Mouse (Mus musculus) heart, postnatal 0 days (tissue): ENCODE data around the gene Tmem176b. TPM values are rescaled to one million over a fixed set of nuclear protein-coding genes. Genes with fewer than 3 reads are reported as not detected.

Source experiments
- ATAC-seq: fragments of 200-750 bp; cut with Nextera tagmentation; 2 replicates; pipeline ENCODE4 v1.8.0; 2017; ENCODE audit warnings: low read depth, moderate number of reproducible peaks, moderate library complexity; ENCODE audit not compliant: insufficient read depth
- DNase-seq: peaks from one replicate; pipeline ENCODE4 v3.0.0-alpha.2; 2016; ENCODE audit warnings: low spot score
- H3K27ac ChIP-seq: fragments of 300-500 bp; sonication (generic); 2 replicates; pipeline ENCODE4 v1.5.1; 2014; ENCODE audit warnings: low read depth, mild to moderate bottlenecking
- H3K27me3 ChIP-seq: fragments of 300-500 bp; sonication (generic); 2 replicates; pipeline ENCODE4 v1.6.1; 2014; ENCODE audit warnings: low read length, mixed read lengths; ENCODE audit not compliant: control insufficient read depth, insufficient read depth
- H3K36me3 ChIP-seq: fragments of 300-500 bp; sonication (generic); replicated peaks from 2 replicates; pipeline ENCODE4 v1.6.1; 2014; ENCODE audit warnings: low read length, mixed read lengths; ENCODE audit not compliant: control insufficient read depth, insufficient read depth
- H3K4me1 ChIP-seq: fragments of 300-500 bp; sonication (generic); 2 replicates; pipeline ENCODE4 v1.6.1; 2014; ENCODE audit warnings: antibody characterized with exemption; ENCODE audit not compliant: control insufficient read depth, insufficient read depth
- H3K4me2 ChIP-seq: fragments of 300-500 bp; sonication (generic); 2 replicates; pipeline ENCODE4 v1.6.1; 2014; ENCODE audit warnings: low read depth, mild to moderate bottlenecking, low read length, moderate library complexity
- H3K4me3 ChIP-seq: fragments of 300-500 bp; sonication (generic); 2 replicates; pipeline ENCODE4 v1.5.1; 2014; ENCODE audit warnings: low read depth, low read length
- H3K9ac ChIP-seq: fragments of 300-500 bp; sonication (generic); replicated peaks from 2 replicates; pipeline ENCODE4 v1.6.1; 2014; ENCODE audit warnings: low read depth, low read length, mixed read lengths
- H3K9me3 ChIP-seq: fragments of 300-500 bp; sonication (generic); replicated peaks from 2 replicates; pipeline ENCODE4 v1.6.1; 2016; ENCODE audit warnings: low read length; ENCODE audit not compliant: control insufficient read depth
- CTCF ChIP-seq: IDR thresholded peaks from 2 replicates; pipeline ENCODE4 v1.5.1; 2016; ENCODE audit warnings: antibody characterized with exemption, control low read depth, low read depth
- EP300 ChIP-seq: IDR thresholded peaks from 2 replicates; pipeline ENCODE4 v1.6.1; 2016; ENCODE audit warnings: antibody characterized with exemption, low read depth
- WGBS: fragments of 180-500 bp; shearing (Covaris S2); extraction: QIAGEN DNeasy Blood & Tissue Kit; methylation state at CpG from one replicate; pipeline ENCODE4 v1.1.7; 2014; 5-methylcytosine and 5-hydroxymethylcytosine counted together
- polyA plus RNA-seq: library from polyadenylated mRNA; unstranded; fragments of >200 nt; fragmentation: Nextera tagmentation; extraction: Ambion mirVana; gene quantifications from 2 replicates; pipeline ENCODE4 v1.2.1, GENCODE M21; 2015
- total RNA-seq: library from RNA; depleted of rRNA; stranded (reverse); fragments of >200 nt; gene quantifications from 2 replicates; pipeline ENCODE4 v1.2.3, GENCODE M21; 2014; ENCODE audit warnings: low replicate concordance

The Tmem176b gene
- total and polyA plus RNA-seq, 2 experiments from 2014 or later = 93.9 to 168 TPM

DNA sequence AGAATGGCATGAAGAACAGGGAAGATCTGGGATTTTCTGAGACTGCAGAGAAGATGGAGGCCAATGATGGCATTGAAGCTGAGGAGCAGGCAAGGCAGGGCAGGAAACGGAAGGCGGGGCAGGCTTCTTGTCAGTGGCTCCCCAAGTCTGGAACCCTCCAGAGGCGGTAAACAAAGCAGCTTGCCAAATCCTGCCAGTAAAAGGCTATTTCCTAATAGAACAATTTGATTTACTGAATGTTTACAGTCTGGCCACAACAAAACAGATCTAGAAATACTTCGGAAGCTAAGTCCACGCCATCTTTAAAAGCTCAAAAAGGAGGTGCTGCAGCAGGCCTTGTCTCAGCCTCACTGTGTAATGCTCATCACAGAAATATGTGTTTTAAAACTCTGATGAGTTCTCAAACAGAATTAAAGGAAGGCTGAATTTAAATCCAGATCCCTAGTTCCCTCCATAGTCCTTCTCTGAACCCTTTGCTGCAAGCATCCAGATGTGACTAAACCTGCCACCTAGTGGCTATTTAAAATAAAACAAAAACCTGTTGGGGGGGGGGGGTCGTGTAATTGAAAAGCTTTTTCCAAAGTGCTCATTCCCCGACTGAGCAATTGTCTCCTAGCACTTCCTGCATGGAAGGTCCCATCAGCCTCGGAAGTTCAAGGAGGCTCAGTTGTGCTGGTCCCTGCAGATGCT is 16.5 kb upstream of the Tmem176b start:
- no peaks in the 10 kb centered on the region for H3K9me3 ChIP-seq
- H3K9ac ChIP-seq = no peak overlapping the region
- no peak overlapping the region for H3K4me3 ChIP-seq
- no peak overlapping the region for H3K4me2 ChIP-seq
- peak; percentile 52 for TF ChIP-seq CTCF
- no peak for TF ChIP-seq EP300
- peak; percentile 30 for DNase-seq
- no peaks in the 10 kb centered on the region for H3K27me3 ChIP-seq
- no peak for ATAC-seq
- no peaks in the 10 kb centered on the region for H3K36me3 ChIP-seq
- H3K4me1 ChIP-seq = 0 out of 2 replicates have a peak, but pooled peaks cover 6% of the 10 kb centered on the region
- no peak overlapping the region for H3K27ac ChIP-seq
- WGBS = 48% methylated on average over 8 of the region's 8 CpGs

DNA sequence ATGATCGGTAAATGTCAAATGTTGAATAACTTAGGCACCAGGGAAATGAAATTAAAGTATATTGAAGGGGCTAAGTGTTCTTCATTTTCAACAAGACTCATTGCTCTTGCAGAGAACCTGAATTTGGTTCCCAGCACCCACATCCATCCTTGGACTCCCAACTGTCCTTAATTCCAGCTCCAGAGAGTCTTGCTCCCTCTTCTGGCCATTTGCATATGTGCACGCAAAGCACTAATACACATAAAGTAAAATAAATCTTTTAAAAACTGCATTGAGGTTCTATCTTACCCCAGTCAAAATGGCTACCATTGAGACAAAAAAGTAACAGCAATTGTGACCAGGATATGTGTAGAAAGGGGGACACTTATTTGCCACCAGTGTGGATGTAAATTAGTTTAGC is 12.9 kb upstream of the Tmem176b start:
- Histone ChIP-seq H3K4me2 (no peak overlapping the region), H3K36me3 (no peaks in the 10 kb centered on the region), H3K9ac (no peak overlapping the region), H3K9me3 (no peaks in the 10 kb centered on the region), H3K27me3 (no peaks in the 10 kb centered on the region), H3K4me1 (peaks cover 10% of the 10 kb centered on the region; the same call in 1 of the 2 replicates), H3K4me3 (no peak overlapping the region), H3K27ac (no peak overlapping the region)
- DNase-seq = no peak
- 99% methylated on average over 2 of the region's 2 CpGs for WGBS
- ATAC-seq = no peak
- TF ChIP-seq EP300 (no peak), CTCF (no peak)

DNA sequence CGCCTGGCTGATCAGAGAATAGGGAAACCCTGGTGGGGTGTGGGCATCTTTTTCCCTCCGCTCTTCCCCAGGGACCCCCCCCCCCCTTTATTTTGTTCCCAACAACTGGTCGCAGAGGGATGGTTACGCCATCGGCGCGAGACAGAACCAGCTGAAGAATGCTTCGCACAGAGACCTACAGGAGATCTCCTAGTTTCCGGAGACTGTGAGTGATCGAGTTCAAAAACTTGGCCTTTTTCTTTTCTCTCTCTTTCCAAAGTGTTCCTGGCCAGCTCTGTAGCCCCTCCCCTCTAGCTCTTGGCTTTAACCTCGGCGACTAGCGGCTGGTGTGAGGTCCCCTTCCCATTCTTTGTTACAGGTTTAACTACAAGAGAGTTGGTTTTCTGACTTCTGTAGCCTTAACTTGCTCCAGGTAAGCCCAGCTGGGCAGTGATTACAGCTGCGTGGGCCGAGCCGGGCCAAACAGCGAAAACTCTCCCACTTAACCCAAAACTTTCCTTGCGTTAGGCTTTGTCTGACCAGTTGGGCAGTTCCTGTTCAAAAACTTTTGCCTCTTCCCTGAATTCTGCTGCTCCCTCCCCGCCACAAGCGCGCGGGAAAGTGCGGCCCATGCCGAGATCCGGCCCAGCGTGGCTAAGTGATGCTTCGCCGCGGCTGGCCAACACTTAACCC is 10.7 kb upstream of the Tmem176b start:
- WGBS = 1% methylated on average over 28 of the region's 29 CpGs
- no peaks in the 10 kb centered on the region for H3K27me3 ChIP-seq
- H3K4me2 ChIP-seq = peak overlapping the region; percentile 67
- H3K27ac ChIP-seq = peak overlapping the region; percentile 66
- TF ChIP-seq CTCF (no peak), EP300 (no peak)
- DNase-seq (no peak), ATAC-seq (peak; percentile 53)
- H3K4me1 ChIP-seq = peaks cover 10% of the 10 kb centered on the region; the same call in 1 of the 2 replicates
- H3K4me3 ChIP-seq = peak overlapping the region; percentile 42
- 0 out of 2 replicates have a peak overlapping the region, but pooled peaks have one; percentile 2 for H3K9ac ChIP-seq
- no peaks in the 10 kb centered on the region for H3K36me3 ChIP-seq
- no peaks in the 10 kb centered on the region for H3K9me3 ChIP-seq

DNA sequence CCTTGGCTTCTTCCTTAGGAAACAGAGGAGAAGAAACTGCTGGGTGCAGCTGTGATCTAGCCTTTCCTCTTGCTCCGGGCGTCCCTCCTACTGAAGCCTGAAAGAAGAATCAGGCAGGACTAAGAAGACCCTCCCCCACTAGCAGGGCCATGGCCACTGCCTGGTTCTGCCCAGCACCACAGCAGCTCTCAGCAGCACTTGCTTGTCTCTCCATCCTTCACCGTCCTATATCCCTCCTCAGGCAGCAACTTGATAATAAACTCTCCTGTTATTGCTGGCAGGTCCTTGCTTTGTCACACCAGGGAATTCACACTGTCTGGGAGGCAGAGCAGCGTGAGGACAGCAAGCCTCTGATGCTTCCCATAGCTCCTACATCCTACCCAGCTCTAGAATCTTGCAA is 3.8 kb upstream of the Tmem176b start:
- 65% methylated on average over 4 of the region's 4 CpGs for WGBS
- Histone ChIP-seq H3K4me3 (no peak overlapping the region), H3K27me3 (no peaks in the 10 kb centered on the region), H3K36me3 (peaks cover 4% of the 10 kb centered on the region; the same call in 1 of the 2 replicates), H3K4me2 (no peak overlapping the region), H3K4me1 (peaks cover 13% of the 10 kb centered on the region; the same call in 1 of the 2 replicates), H3K9ac (no peak overlapping the region), H3K9me3 (no peaks in the 10 kb centered on the region), H3K27ac (no peak overlapping the region)
- DNase-seq = no peak
- TF ChIP-seq CTCF = no peak
- no peak for TF ChIP-seq EP300
- no peak for ATAC-seq

DNA sequence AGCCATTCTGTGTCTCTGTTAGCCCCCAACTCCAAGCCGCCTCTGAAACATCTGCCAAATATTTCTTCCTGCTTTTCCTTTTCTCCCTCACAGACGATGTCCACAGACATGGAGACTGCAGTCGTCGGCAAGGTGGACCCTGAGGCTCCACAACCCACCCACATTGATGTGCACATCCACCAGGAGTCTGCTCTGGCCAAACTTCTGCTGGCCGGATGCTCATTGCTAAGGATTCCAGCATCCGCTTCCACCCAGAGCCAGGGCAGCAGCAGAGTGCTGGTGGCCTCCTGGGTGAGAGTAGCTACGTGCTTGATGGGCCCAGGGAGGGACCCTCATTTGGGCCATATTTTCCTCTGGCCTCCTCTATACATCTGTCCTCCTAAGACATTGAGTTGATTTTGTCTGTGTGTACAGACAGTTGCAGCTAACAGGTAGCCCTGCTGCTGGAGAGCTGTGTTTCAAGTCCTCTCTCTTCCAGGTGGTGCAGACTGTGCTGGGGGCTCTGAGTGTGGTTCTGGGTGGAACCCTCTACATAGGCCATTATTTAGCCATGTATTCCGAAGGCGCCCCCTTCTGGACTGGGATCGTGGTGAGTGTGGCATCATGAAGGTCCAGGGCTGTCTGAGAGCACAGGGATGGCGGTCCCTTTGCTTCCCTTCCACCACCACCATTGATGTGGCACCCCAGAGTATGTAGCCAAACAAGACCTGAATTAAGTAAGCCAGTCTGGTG is 981 bp upstream of the Tmem176b start:
- H3K4me2 ChIP-seq = peak overlapping the region; percentile 59
- peak overlapping the region; percentile 84; the same call in 1 of the 2 replicates for H3K27ac ChIP-seq
- peaks cover 14% of the 10 kb centered on the region; the same call in 1 of the 2 replicates for H3K4me1 ChIP-seq
- ATAC-seq (no peak), DNase-seq (no peak)
- H3K4me3 ChIP-seq = no peak overlapping the region
- TF ChIP-seq CTCF = peak; percentile 26
- no peak for TF ChIP-seq EP300
- WGBS = 55% methylated on average over 11 of the region's 11 CpGs
- H3K27me3 ChIP-seq = no peaks in the 10 kb centered on the region
- peaks cover 4% of the 10 kb centered on the region for H3K36me3 ChIP-seq
- no peak overlapping the region for H3K9ac ChIP-seq
- H3K9me3 ChIP-seq = no peaks in the 10 kb centered on the region
